Mouse (Mus musculus): ENCODE data around the gene Nipsnap2.
A peak's percentile ranks its signal among the peaks of the same experiment; 100 is the strongest.
"Not testable (repeated sequence)": the region's sequence is repeated elsewhere in the genome, so short reads cannot be mapped to it uniquely, and the experiment has no call there.

The Nipsnap2 gene

GRCm38 (mm10) chr5:129761865-129762540, 37.1 kb downstream of the Nipsnap2 start:
- no peak for DNase-seq (ENCODE audit: low spot score)

DNA sequence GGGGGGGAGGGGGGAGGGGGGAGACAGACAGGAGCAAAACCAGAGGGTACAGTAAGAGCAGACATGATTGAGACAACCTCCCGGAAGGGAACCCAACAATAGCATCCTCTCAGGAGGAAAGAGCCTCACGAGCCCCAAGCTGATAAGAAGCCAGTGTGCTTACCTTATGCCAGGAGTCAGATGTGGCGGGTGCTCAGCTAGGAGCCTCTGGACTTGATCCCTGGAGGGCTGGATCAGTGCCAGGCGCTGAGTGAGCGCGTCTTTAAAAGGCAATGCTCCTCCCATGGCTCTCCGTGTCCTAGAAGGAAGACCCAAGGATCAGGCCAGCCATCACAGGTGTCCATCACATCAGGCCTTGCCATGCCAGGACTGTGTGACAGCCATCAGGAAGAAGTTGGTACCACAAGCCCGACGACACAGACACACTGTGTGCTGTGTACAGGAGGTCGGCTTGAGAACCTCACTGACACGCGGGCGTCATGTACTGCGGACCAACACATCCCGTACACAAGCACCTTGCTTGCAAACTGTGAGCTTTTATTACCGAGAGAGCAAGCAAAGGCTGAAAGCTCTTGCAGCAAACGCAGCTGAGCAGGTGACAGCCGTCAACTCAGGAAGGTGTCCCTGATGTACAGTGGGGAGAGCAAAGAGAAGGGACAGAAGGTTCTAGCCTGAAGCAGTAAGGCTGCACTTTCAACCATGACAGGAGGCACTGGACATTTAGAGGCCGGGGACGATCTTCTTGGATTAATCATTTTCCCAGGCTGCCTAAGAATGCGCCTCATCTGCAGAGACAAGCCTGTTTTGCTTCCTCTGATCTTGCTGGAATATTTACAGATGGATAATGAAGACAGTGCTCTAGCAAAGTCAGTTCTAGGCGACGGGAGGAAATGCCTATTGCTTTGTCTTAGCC, 45.8 kb downstream of the Nipsnap2 start:
- no peak for DNase-seq (ENCODE audit: low spot score)

- DNase-seq (ENCODE audit: low spot score) = no peak
These were observed 47.6 kb downstream of the Nipsnap2 start for GRCm38 (mm10) chr5:129772433-129772832.

- not testable (repeated sequence) for DNase-seq (ENCODE audit: low spot score)
These were observed 48.5 kb downstream of the Nipsnap2 start for GRCm38 (mm10) chr5:129773330-129773729.

DNA sequence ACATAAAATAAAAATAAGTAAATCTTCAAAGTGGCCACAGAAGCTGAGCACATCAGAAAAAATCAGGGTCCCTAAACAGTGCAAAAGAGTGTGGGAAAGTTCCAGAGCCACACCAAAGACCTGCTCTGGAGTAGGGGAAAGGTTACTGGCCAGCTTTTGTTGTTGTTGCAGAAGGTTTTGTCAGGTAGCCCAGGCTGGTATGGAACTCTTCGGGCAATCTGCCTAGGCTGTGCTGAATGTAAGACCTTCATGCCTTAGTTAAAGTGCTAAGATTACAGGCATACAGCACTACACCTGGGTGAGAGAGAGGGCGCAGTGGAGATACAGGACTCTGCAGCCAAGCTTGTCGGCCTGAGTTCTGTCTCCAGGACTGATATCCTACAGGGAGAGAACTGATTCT, 49.8 kb downstream of the Nipsnap2 start:
- no peak for DNase-seq (ENCODE audit: low spot score)

GRCm38 (mm10) chr5:129778348-129778995, 53.6 kb downstream of the Nipsnap2 start:
- no peak for DNase-seq (ENCODE audit: low spot score)

DNA sequence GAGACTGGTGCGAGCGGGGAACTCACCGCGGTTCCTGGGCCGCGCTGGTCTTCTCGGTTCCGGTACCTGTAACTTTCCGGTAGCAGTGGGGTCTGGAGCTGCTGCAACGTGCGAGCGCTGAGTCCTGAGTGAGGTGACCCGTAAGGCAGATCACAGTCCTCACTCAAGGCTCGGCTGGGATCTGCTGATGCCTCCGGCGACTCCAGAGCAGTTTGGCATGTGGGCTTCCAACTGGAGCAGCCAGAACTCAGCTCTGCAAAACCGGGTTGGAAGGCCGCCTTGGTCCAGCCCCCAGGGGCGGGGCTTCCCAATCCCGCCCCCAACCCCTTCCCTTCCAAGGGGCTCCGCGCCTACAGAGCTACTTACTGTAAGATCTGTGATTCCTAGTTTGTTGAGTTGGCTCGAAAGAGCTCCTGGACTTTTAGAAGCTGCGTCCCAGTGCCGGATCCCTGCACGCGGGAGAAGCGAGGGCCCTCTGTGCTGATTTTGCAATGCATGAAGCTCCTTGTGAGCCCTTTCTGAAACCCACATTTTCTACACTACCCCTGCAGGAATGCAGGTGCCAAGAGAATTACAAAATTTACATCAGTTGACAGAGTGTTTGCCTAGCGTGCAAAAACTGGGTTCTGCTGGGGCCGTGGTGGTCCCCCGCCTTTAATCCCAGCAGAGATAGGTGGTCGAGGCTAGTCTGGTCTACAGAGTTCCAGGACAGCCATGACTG, 54.3 kb downstream of the Nipsnap2 start:
- DNase-seq (ENCODE audit: low spot score) = peak; percentile 83

GRCm38 (mm10) chr5:129780131-129780530, 55.3 kb downstream of the Nipsnap2 start:
- DNase-seq (ENCODE audit: low spot score) = no peak

- DNase-seq (ENCODE audit: low spot score) = peak; percentile 53
These were observed 57.3 kb downstream of the Nipsnap2 start for GRCm38 (mm10) chr5:129782211-129782610.

- no peak for DNase-seq (ENCODE audit: low spot score)
These were observed 60.5 kb downstream of the Nipsnap2 start for GRCm38 (mm10) chr5:129785235-129785870.

GRCm38 (mm10) chr5:129786161-129786560, 61.3 kb downstream of the Nipsnap2 start:
- peak; percentile 8 for DNase-seq (ENCODE audit: low spot score)

DNA sequence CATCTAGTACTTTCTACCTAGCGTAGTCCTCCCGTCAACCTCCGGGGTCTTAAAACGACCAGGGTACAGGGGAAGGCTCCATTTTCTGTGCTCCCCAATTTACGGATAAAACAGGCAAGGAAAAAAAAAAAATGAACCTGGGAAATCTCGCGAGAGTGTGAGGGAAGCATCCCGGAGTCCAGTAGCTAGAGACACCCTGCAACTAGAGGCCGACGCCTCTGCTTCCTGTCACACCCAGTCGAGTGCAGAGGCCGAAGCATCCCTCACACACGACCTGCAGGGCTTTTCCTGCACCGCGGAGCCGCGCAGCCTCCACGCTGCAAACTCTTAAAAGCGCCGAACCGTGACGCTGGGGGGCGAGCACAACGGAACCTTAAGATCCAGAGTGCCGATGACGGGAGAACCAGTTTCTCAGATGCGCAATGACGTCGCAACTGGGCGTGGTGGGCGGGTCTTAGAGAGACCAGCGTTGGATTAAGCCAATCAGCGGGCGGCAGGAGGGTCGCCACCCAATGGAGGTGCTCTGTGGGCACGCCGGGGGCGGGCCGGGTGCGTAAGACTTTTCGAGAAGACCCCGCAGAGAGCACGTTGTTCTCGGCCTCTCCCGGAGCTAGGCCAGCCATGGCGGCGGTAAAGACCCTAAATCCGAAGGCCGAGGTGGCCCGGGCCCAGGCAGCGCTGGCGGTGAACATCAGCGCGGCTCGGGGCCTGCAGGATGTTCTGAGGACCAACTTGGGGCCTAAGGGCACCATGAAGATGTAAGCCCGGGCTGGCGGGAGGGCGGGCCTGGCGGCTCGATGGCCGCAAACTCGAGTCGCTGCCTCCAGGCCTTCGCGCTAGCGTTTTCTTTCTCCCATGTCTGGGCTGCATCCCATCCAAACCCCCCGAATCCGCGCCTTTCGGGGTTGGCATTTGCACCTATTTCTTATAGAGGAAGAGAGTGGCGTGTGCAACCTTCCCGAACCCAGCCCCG, 62.2 kb downstream of the Nipsnap2 start, which contains the start of gene Psph:
TSS of gene Psph (minus strand) at position 632 of the 973 bp plus-strand sequence.
- peak; percentile 99 for DNase-seq (ENCODE audit: low spot score)

DNA sequence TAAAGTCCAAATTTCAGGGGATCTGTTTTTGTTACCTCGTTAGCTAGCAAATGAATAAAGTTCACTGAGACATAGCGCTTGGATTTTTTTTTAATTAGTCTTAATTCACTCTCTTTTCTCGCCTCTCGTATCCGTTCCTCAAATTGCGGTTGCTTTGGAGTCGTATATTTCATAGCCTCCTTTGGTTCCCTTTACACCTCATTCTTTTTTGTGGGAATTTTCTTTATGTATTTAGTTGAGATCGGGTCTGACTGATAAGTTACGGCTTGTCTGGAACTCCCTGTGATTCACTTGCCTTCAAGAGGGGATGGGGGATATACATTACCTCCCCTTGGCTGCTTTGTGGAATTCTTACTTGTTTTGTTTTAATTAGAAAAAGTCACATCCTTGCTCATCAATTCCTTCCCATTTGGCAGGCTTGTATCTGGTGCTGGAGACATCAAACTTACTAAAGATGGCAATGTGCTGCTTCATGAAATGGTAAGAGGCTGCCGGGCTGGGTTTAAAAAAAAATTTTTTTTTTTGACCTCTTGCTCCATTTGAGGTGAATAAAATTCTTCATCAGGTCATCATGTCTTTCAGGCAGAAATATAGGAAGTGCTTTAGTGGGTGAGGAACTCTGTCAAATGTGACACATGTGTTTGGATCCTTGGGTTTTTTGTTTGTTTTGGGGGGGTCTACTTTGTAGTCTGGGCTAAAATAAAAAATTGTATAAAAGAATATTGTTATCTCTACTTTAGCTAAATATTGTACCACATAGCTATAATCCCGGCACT, 63.1 kb downstream of the Nipsnap2 start:
- no peak for DNase-seq (ENCODE audit: low spot score)

DNA sequence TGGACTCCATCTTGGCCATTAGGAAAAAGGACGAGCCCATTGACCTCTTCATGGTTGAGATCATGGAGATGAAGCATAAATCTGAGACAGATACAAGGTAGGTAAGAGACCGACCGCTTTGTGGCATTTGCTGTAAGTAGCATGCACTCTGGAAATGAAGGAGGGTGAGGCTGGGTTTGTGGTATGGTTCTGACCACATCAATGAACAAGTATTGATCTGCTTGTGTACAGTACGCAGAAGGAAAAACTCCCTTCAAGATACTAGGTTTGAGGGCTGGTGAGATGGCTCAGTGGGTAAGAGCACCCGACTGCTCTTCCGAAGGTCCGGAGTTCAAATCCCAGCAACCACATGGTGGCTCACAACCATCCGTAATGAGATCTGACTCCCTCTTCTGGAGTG, 65.7 kb downstream of the Nipsnap2 start:
- DNase-seq (ENCODE audit: low spot score) = not testable (repeated sequence)
